Mouse (Mus musculus) embryonic facial prominence, embryonic 14.5 days (tissue): ENCODE data around the gene Rad51b. TPM values are rescaled to one million over a fixed set of nuclear protein-coding genes. Genes with fewer than 3 reads are reported as not detected.
A peak's percentile ranks its signal among the peaks of the same experiment; 100 is the strongest.

Experiments used
- ATAC-seq: fragments of 200-750 bp; cut with Nextera tagmentation; 2 replicates; pipeline ENCODE4 v1.8.0; 2017; ENCODE audit warnings: low read depth, moderate number of reproducible peaks, moderate TSS enrichment
- DNase-seq: peaks from one replicate; pipeline ENCODE4 v3.0.0-alpha.2; 2015; ENCODE audit warnings: low spot score
- H3K27ac ChIP-seq: fragments of 300-500 bp; sonication (generic); replicated peaks from 2 replicates; pipeline ENCODE4 v1.5.1; 2014; ENCODE audit warnings: low read depth, mild to moderate bottlenecking, low read length, moderate library complexity
- H3K27me3 ChIP-seq: fragments of 300-500 bp; sonication (generic); replicated peaks from 2 replicates; pipeline ENCODE4 v1.6.1; 2014; ENCODE audit warnings: low read length; ENCODE audit not compliant: control insufficient read depth, insufficient read depth
- H3K36me3 ChIP-seq: fragments of 300-500 bp; sonication (generic); 2 replicates; pipeline ENCODE4 v1.6.1; 2014; ENCODE audit warnings: low read length, mixed read lengths; ENCODE audit not compliant: control insufficient read depth, insufficient read depth
- H3K4me1 ChIP-seq: fragments of 300-500 bp; sonication (generic); 2 replicates; pipeline ENCODE4 v1.6.1; 2014; ENCODE audit warnings: antibody characterized with exemption, low read length; ENCODE audit not compliant: control insufficient read depth, insufficient read depth
- H3K4me2 ChIP-seq: fragments of 300-500 bp; sonication (generic); 2 replicates; pipeline ENCODE4 v1.6.1; 2014; ENCODE audit warnings: low read depth, mild to moderate bottlenecking, low read length, moderate library complexity, mixed read lengths
- H3K4me3 ChIP-seq: fragments of 300-500 bp; sonication (generic); 2 replicates; pipeline ENCODE4 v1.5.1; 2014; ENCODE audit warnings: low read depth, mild to moderate bottlenecking, low read length
- H3K9ac ChIP-seq: fragments of 300-500 bp; sonication (generic); 2 replicates; pipeline ENCODE4 v1.6.1; 2014; ENCODE audit warnings: low read depth, mild to moderate bottlenecking, low read length, moderate library complexity, mixed read lengths
- H3K9me3 ChIP-seq: fragments of 300-500 bp; sonication (generic); 2 replicates; pipeline ENCODE4 v1.6.1; 2016; ENCODE audit warnings: low read length; ENCODE audit not compliant: control insufficient read depth
- WGBS: fragments of 180-500 bp; shearing (Covaris S2); extraction: QIAGEN DNeasy Blood & Tissue Kit; methylation state at CpG from one replicate; pipeline ENCODE4 v1.1.7; 2014; 5-methylcytosine and 5-hydroxymethylcytosine counted together
- polyA plus RNA-seq: library from polyadenylated mRNA; unstranded; fragments of >200 nt; fragmentation: Nextera tagmentation; extraction: Ambion mirVana; gene quantifications from 2 replicates; pipeline ENCODE4 v1.2.1, GENCODE M21; 2014

Gene Rad51b
- polyA plus RNA-seq, 1 experiment from 2014 or later: 5.1 TPM

- H3K4me1 ChIP-seq: peaks cover 11% of the 10 kb centered on the region
- no peak overlapping the region for H3K4me3 ChIP-seq
- no peak for ATAC-seq
- no peaks in the 10 kb centered on the region for H3K9me3 ChIP-seq
- H3K36me3 ChIP-seq: no peaks in the 10 kb centered on the region
- H3K27me3 ChIP-seq: no peaks in the 10 kb centered on the region
- no peak overlapping the region for H3K9ac ChIP-seq
- no peak for DNase-seq
- WGBS: 69% methylated on average over 4 of the region's 4 CpGs
- H3K4me2 ChIP-seq: no peak overlapping the region
- no peak overlapping the region for H3K27ac ChIP-seq
Measured at GRCm38 (mm10) chr12:79452882-79453281, 155.8 kb downstream of the Rad51b start.

GRCm38 (mm10) chr12:79454017-79454416, 156.9 kb downstream of the Rad51b start:
- Histone ChIP-seq H3K4me3 (no peak overlapping the region), H3K4me2 (no peak overlapping the region), H3K4me1 (peaks cover 11% of the 10 kb centered on the region), H3K9ac (no peak overlapping the region), H3K27me3 (no peaks in the 10 kb centered on the region), H3K27ac (no peak overlapping the region), H3K9me3 (no peaks in the 10 kb centered on the region), H3K36me3 (no peaks in the 10 kb centered on the region)
- ATAC-seq: peak; percentile 54; the same call in 1 of the 2 replicates
- WGBS: 70% methylated on average over 4 of the region's 4 CpGs
- peak; percentile 75 for DNase-seq

DNA sequence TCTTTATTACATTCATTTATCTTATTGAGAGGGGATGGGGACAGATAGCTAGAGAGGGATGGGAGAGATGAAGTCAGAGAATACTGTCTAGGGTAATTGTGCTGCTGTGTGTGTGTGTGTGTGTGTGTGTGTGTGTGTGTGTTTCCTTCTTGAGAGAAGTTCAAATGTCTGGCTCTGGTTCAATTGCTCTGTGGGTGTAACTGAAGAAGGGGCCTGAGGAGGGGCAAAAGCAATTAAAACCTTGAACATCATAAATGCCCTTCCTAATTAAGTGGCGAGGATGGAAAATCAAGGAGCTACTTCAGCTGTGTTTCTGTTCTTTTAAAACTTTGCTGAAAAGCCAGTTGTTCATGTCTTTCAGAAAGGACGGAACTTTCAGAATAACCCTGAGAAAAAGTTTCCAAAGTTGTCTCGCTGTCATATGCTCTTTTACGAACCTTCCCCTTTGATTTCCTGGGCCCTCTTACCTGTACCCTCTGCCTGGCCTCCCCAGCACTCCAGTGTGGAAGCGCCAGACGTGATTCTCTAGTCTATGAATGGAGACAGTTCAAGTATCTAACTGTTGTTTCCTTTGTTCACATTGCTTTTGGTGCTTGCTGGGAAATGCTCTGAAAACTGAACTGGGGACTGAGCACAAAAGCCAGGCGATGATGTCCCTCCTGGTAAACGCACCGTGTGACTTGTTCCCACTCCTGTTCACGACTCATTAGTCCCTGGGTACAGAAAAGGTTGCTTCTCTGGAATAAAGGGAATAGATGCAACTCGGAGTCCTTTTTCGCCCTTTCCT, 158.2 kb downstream of the Rad51b start:
- H3K9ac ChIP-seq: peak overlapping the region; percentile 34; the same call in 1 of the 2 replicates
- peaks cover 11% of the 10 kb centered on the region for H3K4me1 ChIP-seq
- H3K4me2 ChIP-seq: 0 out of 2 replicates have a peak overlapping the region, but pooled peaks have one; percentile 15
- no peak overlapping the region for H3K4me3 ChIP-seq
- WGBS: 64% methylated on average over 12 of the region's 12 CpGs
- H3K36me3 ChIP-seq: no peaks in the 10 kb centered on the region
- H3K9me3 ChIP-seq: no peaks in the 10 kb centered on the region
- DNase-seq (peak; percentile 70), ATAC-seq (peak; percentile 47; the same call in 1 of the 2 replicates)
- peak overlapping the region; percentile 70 for H3K27ac ChIP-seq
- H3K27me3 ChIP-seq: no peaks in the 10 kb centered on the region

DNA sequence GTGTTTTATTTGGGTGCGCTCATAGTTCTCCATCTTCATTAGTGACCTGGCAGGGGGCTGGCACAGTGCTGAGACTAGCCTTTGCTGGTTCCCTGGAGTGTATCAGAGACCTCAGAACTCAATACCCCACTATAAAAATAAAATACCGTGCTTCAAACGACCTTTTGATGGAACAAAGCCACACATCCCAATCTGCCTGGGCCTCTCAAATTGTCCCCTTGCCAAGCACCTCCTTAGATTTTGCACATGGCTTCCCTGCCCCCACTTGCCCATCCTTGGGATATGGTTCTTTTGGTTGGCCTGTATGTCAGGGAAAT, 158.7 kb downstream of the Rad51b start:
- Histone ChIP-seq H3K9ac (no peak overlapping the region; the same call in 1 of the 2 replicates), H3K4me2 (no peak overlapping the region), H3K4me3 (no peak overlapping the region), H3K27me3 (no peaks in the 10 kb centered on the region), H3K9me3 (no peaks in the 10 kb centered on the region), H3K27ac (peak overlapping the region; percentile 70), H3K4me1 (peaks cover 11% of the 10 kb centered on the region), H3K36me3 (no peaks in the 10 kb centered on the region)
- WGBS: 36% methylated on average over 3 of the region's 3 CpGs
- ATAC-seq (peak; percentile 33; the same call in 1 of the 2 replicates), DNase-seq (no peak)

DNA sequence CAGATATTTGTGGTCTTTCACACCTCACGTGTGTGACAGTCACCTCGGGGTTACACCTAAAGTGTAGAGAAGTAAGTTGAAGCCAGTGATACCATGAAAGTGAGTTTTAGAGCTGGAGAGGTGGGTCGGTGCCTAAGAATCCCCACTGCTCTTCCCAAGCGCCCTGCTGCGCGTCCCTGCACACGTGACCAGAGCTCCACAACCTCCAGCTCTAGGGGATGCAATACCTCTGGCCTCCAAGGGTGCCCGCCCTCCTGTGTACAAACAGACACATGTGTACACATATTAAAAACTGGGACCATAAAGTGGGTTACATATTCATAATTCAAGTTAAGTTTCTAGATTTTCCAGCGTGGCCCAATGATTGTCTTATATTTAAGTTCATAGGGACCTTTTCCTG, 159.2 kb downstream of the Rad51b start:
- Histone ChIP-seq H3K4me1 (peaks cover 11% of the 10 kb centered on the region), H3K9me3 (no peaks in the 10 kb centered on the region), H3K27me3 (no peaks in the 10 kb centered on the region), H3K9ac (no peak overlapping the region; the same call in 1 of the 2 replicates), H3K4me2 (no peak overlapping the region), H3K4me3 (no peak overlapping the region), H3K36me3 (no peaks in the 10 kb centered on the region), H3K27ac (peak overlapping the region; percentile 70; the same call in 1 of the 2 replicates)
- no peak for DNase-seq
- no peak for ATAC-seq
- 93% methylated on average over 9 of the region's 9 CpGs for WGBS

- no peak overlapping the region for H3K4me3 ChIP-seq
- WGBS: 52% methylated on average over 3 of the region's 3 CpGs
- no peak overlapping the region for H3K9ac ChIP-seq
- no peaks in the 10 kb centered on the region for H3K36me3 ChIP-seq
- H3K27me3 ChIP-seq: no peaks in the 10 kb centered on the region
- DNase-seq (peak; percentile 56), ATAC-seq (peak; percentile 63; the same call in 1 of the 2 replicates)
- no peak overlapping the region for H3K4me2 ChIP-seq
- H3K4me1 ChIP-seq: peaks cover 9% of the 10 kb centered on the region
- H3K27ac ChIP-seq: no peak overlapping the region; the same call in 1 of the 2 replicates
- H3K9me3 ChIP-seq: no peaks in the 10 kb centered on the region
Measured at GRCm38 (mm10) chr12:79463371-79463770, 166.3 kb downstream of the Rad51b start.

- Histone ChIP-seq H3K27ac (no peak overlapping the region), H3K36me3 (no peaks in the 10 kb centered on the region), H3K4me1 (peaks cover 7% of the 10 kb centered on the region), H3K4me2 (no peak overlapping the region), H3K9ac (no peak overlapping the region), H3K9me3 (no peaks in the 10 kb centered on the region), H3K4me3 (no peak overlapping the region), H3K27me3 (no peaks in the 10 kb centered on the region)
- ATAC-seq (no peak), DNase-seq (no peak)
Measured at GRCm38 (mm10) chr12:79470113-79470512, 173.0 kb downstream of the Rad51b start.

- no peak overlapping the region for H3K9ac ChIP-seq
- H3K9me3 ChIP-seq: no peaks in the 10 kb centered on the region
- 0 out of 2 replicates have a peak, but pooled peaks have one; percentile 9 for ATAC-seq
- 56% methylated on average over 2 of the region's 2 CpGs for WGBS
- no peak overlapping the region for H3K4me3 ChIP-seq
- peak overlapping the region; percentile 2 for H3K27ac ChIP-seq
- peaks cover 8% of the 10 kb centered on the region for H3K4me1 ChIP-seq
- peak; percentile 65 for DNase-seq
- no peaks in the 10 kb centered on the region for H3K27me3 ChIP-seq
- H3K36me3 ChIP-seq: no peaks in the 10 kb centered on the region
- H3K4me2 ChIP-seq: no peak overlapping the region
Measured at GRCm38 (mm10) chr12:79471868-79472267, 174.8 kb downstream of the Rad51b start.
